Mouse (Mus musculus) forebrain, postnatal 0 days (tissue): ENCODE data around the gene Nxt2. TPM values are rescaled to one million over a fixed set of nuclear protein-coding genes. Genes with fewer than 3 reads are reported as not detected.

ENCODE experiments used
- ATAC-seq: fragments of 200-750 bp; cut with Nextera tagmentation; 2 replicates; pipeline ENCODE4 v1.8.0; 2017; ENCODE audit warnings: mild to moderate bottlenecking, moderate library complexity
- DNase-seq: peaks from one replicate; pipeline ENCODE4 v3.0.0-alpha.2; 2015
- H3K27ac ChIP-seq: fragments of 300-500 bp; sonication (generic); 2 replicates; pipeline ENCODE4 v1.5.1; 2014; ENCODE audit warnings: low read depth, mild to moderate bottlenecking, antibody characterized with exemption, low read length, moderate library complexity, mixed read lengths
- H3K27me3 ChIP-seq: fragments of 300-500 bp; sonication (generic); 2 replicates; pipeline ENCODE4 v1.6.1; 2014; ENCODE audit warnings: mild to moderate bottlenecking, low read length, mixed read lengths; ENCODE audit not compliant: insufficient read depth
- H3K36me3 ChIP-seq: fragments of 300-500 bp; sonication (generic); 2 replicates; pipeline ENCODE4 v1.6.1; 2014; ENCODE audit warnings: mild to moderate bottlenecking, moderate library complexity; ENCODE audit not compliant: insufficient read depth
- H3K4me1 ChIP-seq: fragments of 300-500 bp; sonication (generic); 2 replicates; pipeline ENCODE4 v1.6.1; 2014; ENCODE audit warnings: antibody characterized with exemption; ENCODE audit not compliant: insufficient read depth
- H3K4me2 ChIP-seq: fragments of 300-500 bp; sonication (generic); 2 replicates; pipeline ENCODE4 v1.6.1; 2014; ENCODE audit warnings: low read depth, mild to moderate bottlenecking, moderate library complexity
- H3K4me3 ChIP-seq: fragments of 300-500 bp; sonication (generic); 2 replicates; pipeline ENCODE4 v1.5.1; 2014; ENCODE audit warnings: low read depth, low read length, mixed read lengths
- H3K9ac ChIP-seq: fragments of 300-500 bp; sonication (generic); 2 replicates; pipeline ENCODE4 v1.6.1; 2014; ENCODE audit warnings: mild to moderate bottlenecking
- H3K9me3 ChIP-seq: fragments of 300-500 bp; sonication (generic); 2 replicates; pipeline ENCODE4 v1.6.1; 2016; ENCODE audit warnings: low read length
- CTCF ChIP-seq: sonication (generic); IDR thresholded peaks from 2 replicates; pipeline ENCODE4 v1.5.1; 2016; ENCODE audit warnings: antibody characterized with exemption, control low read depth, low read depth
- WGBS: fragments of 180-500 bp; shearing (Covaris S2); extraction: QIAGEN DNeasy Blood & Tissue Kit; methylation state at CpG from one replicate; pipeline ENCODE4 v1.1.7; 2014; 5-methylcytosine and 5-hydroxymethylcytosine counted together
- polyA plus RNA-seq: library from polyadenylated mRNA; unstranded; fragments of >200 nt; fragmentation: Nextera tagmentation; extraction: Ambion mirVana; gene quantifications from 2 replicates; pipeline ENCODE4 v1.2.1, GENCODE M21; 2015
- total RNA-seq: library from RNA; depleted of rRNA; stranded (reverse); fragments of >200 nt; gene quantifications from 2 replicates; pipeline ENCODE4 v1.2.3, GENCODE M21; 2014; rRNA removed

Gene Nxt2
- 20.2 and 27.8 TPM in 2 replicates for total RNA-seq
- polyA plus RNA-seq = 21.2 and 23.0 TPM in 2 replicates

- no peak for TF ChIP-seq CTCF
- no peak for DNase-seq
- no peaks in the 10 kb centered on the region for H3K9me3 ChIP-seq
- no peaks in the 10 kb centered on the region for H3K27me3 ChIP-seq
- H3K4me1 ChIP-seq = no peaks in the 10 kb centered on the region
- no peak within 1 kb of the TSS for H3K9ac ChIP-seq
- H3K4me3 ChIP-seq = peak within 1 kb of the TSS; percentile 46
- H3K27ac ChIP-seq = no peak within 1 kb of the TSS
- 89% methylated on average over 14 of the region's 14 CpGs for WGBS
- no peaks in the 10 kb centered on the region for H3K36me3 ChIP-seq
- H3K4me2 ChIP-seq = peak within 1 kb of the TSS; percentile 45
- no peak for ATAC-seq
Observed at GRCm38 (mm10) chrX:142226542-142226941, at the start of gene Nxt2. TSS of gene Nxt2 (plus strand) at chrX:142226770.

DNA sequence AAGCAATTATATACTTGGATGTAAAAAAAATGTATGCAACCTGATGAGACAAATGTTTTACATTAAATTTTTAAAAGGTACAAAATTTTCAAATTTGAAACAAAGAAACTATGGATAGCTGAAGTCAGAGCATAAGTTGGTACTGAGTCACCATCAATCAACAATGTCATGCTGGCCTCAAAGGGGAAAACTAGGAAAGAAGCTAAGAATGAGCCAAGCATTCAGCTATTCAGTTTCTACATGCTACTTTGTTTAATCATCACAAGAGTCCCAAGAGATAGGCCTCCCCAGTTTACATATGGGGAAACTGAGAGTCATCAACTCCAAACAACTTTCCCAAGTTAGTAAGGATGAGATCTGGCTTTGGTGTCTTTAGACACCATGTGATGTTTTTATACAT, 49.6 kb upstream of the Nxt2 start:
- no peaks in the 10 kb centered on the region for H3K4me1 ChIP-seq
- no peak overlapping the region for H3K4me2 ChIP-seq
- H3K27ac ChIP-seq = no peak overlapping the region
- ATAC-seq (no peak), DNase-seq (no peak)
- H3K4me3 ChIP-seq = no peak overlapping the region
- no peak overlapping the region for H3K9ac ChIP-seq
- no peaks in the 10 kb centered on the region for H3K9me3 ChIP-seq
- H3K27me3 ChIP-seq = no peaks in the 10 kb centered on the region
- H3K36me3 ChIP-seq = no peaks in the 10 kb centered on the region
- no peak for TF ChIP-seq CTCF

GRCm38 (mm10) chrX:142182026-142182425, 44.5 kb upstream of the Nxt2 start:
- no peaks in the 10 kb centered on the region for H3K4me1 ChIP-seq
- H3K9me3 ChIP-seq = no peaks in the 10 kb centered on the region
- H3K27ac ChIP-seq = no peak overlapping the region
- 73% methylated on average over 2 of the region's 2 CpGs for WGBS
- ATAC-seq (no peak), DNase-seq (no peak)
- no peak overlapping the region for H3K9ac ChIP-seq
- no peak for TF ChIP-seq CTCF
- H3K27me3 ChIP-seq = no peaks in the 10 kb centered on the region
- H3K4me2 ChIP-seq = no peak overlapping the region
- no peaks in the 10 kb centered on the region for H3K36me3 ChIP-seq
- H3K4me3 ChIP-seq = no peak overlapping the region

- DNase-seq (peak; percentile 83), ATAC-seq (peak; percentile 94)
- Histone ChIP-seq H3K4me2 (peak overlapping the region; percentile 29), H3K4me3 (no peak overlapping the region), H3K27me3 (no peaks in the 10 kb centered on the region), H3K4me1 (no peaks in the 10 kb centered on the region), H3K9ac (no peak overlapping the region), H3K36me3 (no peaks in the 10 kb centered on the region), H3K27ac (no peak overlapping the region), H3K9me3 (no peaks in the 10 kb centered on the region)
- WGBS = 36% methylated on average over 22 of the region's 22 CpGs
- TF ChIP-seq CTCF = peak; percentile 65
Observed at GRCm38 (mm10) chrX:142189023-142189703, 37.4 kb upstream of the Nxt2 start.

DNA sequence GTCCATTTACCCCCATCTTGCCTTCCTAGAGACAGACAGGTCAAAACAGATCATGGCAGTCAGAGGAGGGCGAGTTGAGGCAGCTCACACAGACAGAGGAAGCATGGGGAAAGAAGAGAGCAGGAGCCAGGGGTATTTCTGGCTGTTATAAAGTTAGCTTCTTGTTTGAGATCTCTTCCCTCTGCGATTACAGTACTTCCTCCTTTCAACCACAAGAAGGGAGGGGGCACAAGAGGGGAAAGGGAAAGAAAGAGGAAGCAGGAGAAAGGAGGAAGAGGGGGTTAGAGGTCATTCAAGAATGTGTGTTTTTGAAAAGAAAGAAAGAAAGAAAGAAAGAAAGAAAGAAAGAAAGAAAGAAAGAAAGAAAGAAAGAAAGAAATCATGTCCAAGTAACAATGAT, 36.2 kb upstream of the Nxt2 start:
- TF ChIP-seq CTCF = no peak
- Histone ChIP-seq H3K9me3 (no peaks in the 10 kb centered on the region), H3K36me3 (no peaks in the 10 kb centered on the region), H3K27me3 (no peaks in the 10 kb centered on the region), H3K9ac (no peak overlapping the region), H3K4me2 (no peak overlapping the region), H3K4me1 (no peaks in the 10 kb centered on the region), H3K4me3 (no peak overlapping the region), H3K27ac (no peak overlapping the region)
- ATAC-seq (no peak), DNase-seq (no peak)
- WGBS = 89% methylated on average over 2 of the region's 2 CpGs

DNA sequence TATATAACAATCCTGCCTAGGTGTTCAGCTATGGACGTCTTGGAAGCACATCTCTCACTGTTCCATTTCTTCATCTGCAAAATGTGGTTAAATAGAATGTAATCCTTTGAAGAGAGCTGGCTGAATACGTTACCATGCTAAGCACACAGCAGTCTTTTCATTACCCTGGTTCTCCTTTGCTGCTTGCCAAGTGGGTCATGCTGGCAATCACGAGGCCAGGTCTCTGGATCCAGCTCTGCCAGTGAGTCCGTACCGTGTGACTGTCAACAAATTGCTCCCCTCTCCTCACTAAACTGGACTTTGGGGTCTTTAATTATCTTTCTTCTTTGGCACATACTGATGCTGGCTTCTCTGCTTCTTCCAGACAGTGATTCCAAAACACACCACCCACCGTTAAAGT, 32.1 kb upstream of the Nxt2 start:
- whole genome bisulfite sequencing = 29% methylated on average over 6 of the region's 6 CpGs
- no peak for TF ChIP-seq CTCF
- no peak overlapping the region for H3K4me3 ChIP-seq
- no peaks in the 10 kb centered on the region for H3K36me3 ChIP-seq
- H3K9ac ChIP-seq = no peak overlapping the region
- H3K27ac ChIP-seq = no peak overlapping the region
- H3K27me3 ChIP-seq = no peaks in the 10 kb centered on the region
- H3K4me2 ChIP-seq = no peak overlapping the region
- ATAC-seq = peak; percentile 82
- H3K9me3 ChIP-seq = no peaks in the 10 kb centered on the region
- no peaks in the 10 kb centered on the region for H3K4me1 ChIP-seq
- no peak for DNase-seq

DNA sequence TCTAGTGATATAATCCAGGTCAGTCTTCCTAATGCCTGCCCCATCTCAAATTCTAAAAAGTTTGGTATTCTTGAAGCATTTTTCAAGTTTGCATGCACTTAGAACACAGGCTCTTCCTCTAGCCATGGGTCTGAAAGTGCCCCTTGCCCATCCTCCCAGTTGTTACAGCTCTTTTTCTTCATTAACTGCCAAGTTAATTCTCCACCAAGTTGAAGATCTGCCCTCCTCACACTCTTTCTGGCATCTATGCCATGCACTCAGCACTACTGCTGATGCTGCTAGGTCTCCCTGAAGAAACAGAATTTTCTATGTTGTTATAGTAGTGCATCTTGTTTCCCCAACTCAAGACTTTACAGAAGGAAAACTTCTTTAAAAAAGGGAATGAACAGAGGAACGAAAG, 31.0 kb upstream of the Nxt2 start:
- no peak overlapping the region for H3K27ac ChIP-seq
- no peaks in the 10 kb centered on the region for H3K36me3 ChIP-seq
- H3K27me3 ChIP-seq = no peaks in the 10 kb centered on the region
- no peak for DNase-seq
- 87% methylated on average over 1 of the region's 1 CpGs for WGBS
- no peaks in the 10 kb centered on the region for H3K9me3 ChIP-seq
- no peak overlapping the region for H3K9ac ChIP-seq
- H3K4me2 ChIP-seq = no peak overlapping the region
- H3K4me1 ChIP-seq = no peaks in the 10 kb centered on the region
- H3K4me3 ChIP-seq = no peak overlapping the region
- no peak for ATAC-seq
- TF ChIP-seq CTCF = no peak
